Mouse (Mus musculus) stomach, postnatal 0 days (tissue): Measurements from ENCODE around the gene Slc47a2. TPM values are rescaled to one million over a fixed set of nuclear protein-coding genes. Genes with fewer than 3 reads are reported as not detected.

Source experiments
- ATAC-seq: fragments of 200-750 bp; cut with Nextera tagmentation; 2 replicates; pipeline ENCODE4 v1.8.0; 2017; ENCODE audit not compliant: low FRiP score, low TSS enrichment
- DNase-seq: peaks from one replicate; pipeline ENCODE4 v3.0.0-alpha.2; 2016; ENCODE audit warnings: low spot score
- H3K27ac ChIP-seq: fragments of 300-500 bp; sonication (generic); replicated peaks from 2 replicates; pipeline ENCODE4 v1.5.1; 2014; ENCODE audit warnings: mild to moderate bottlenecking, control low read depth
- H3K27me3 ChIP-seq: fragments of 300-500 bp; sonication (generic); 2 replicates; pipeline ENCODE4 v1.6.1; 2014; ENCODE audit warnings: low read length; ENCODE audit not compliant: control insufficient read depth, insufficient read depth
- H3K36me3 ChIP-seq: fragments of 300-500 bp; sonication (generic); 2 replicates; pipeline ENCODE4 v1.6.1; 2014; ENCODE audit warnings: low read length, mixed read lengths; ENCODE audit not compliant: control insufficient read depth, insufficient read depth
- H3K4me1 ChIP-seq: fragments of 300-500 bp; sonication (generic); replicated peaks from 2 replicates; pipeline ENCODE4 v1.6.1; 2014; ENCODE audit warnings: antibody characterized with exemption; ENCODE audit not compliant: control insufficient read depth, insufficient read depth
- H3K4me2 ChIP-seq: fragments of 300-500 bp; sonication (generic); replicated peaks from 2 replicates; pipeline ENCODE4 v1.6.1; 2014; ENCODE audit warnings: low read depth, mild to moderate bottlenecking, control low read depth, moderate library complexity
- H3K4me3 ChIP-seq: fragments of 300-500 bp; sonication (generic); 2 replicates; pipeline ENCODE4 v1.5.1; 2014; ENCODE audit warnings: low read depth, low read length, control low read depth
- H3K9ac ChIP-seq: fragments of 300-500 bp; sonication (generic); 2 replicates; pipeline ENCODE4 v1.6.1; 2014; ENCODE audit warnings: mild to moderate bottlenecking, low read length, control low read depth, mixed read lengths
- H3K9me3 ChIP-seq: fragments of 300-500 bp; sonication (generic); 2 replicates; pipeline ENCODE4 v1.6.1; 2016; ENCODE audit warnings: low read length; ENCODE audit not compliant: control insufficient read depth
- CTCF ChIP-seq: IDR thresholded peaks from 2 replicates; pipeline ENCODE4 v1.5.1; 2016; ENCODE audit warnings: antibody characterized with exemption, low read depth, mild to moderate bottlenecking, moderate library complexity
- EP300 ChIP-seq: optimal IDR thresholded peaks from 2 replicates; pipeline ENCODE3; 2016; ENCODE audit warnings: antibody characterized with exemption
- WGBS: fragments of 180-500 bp; shearing (Covaris S2); extraction: QIAGEN DNeasy Blood & Tissue Kit; methylation state at CpG from one replicate; pipeline ENCODE4 v1.1.7; 2014; 5-methylcytosine and 5-hydroxymethylcytosine counted together
- polyA plus RNA-seq: library from polyadenylated mRNA; unstranded; fragments of >200 nt; fragmentation: Nextera tagmentation; extraction: Ambion mirVana; gene quantifications from 2 replicates; pipeline ENCODE4 v1.2.1, GENCODE M21; 2015

Slc47a2 gene
- polyA plus RNA-seq, 1 experiment from 2014 or later: 0.29 TPM

- Histone ChIP-seq H3K4me2 (peak overlapping the region; percentile 39; the same call in 1 of the 2 replicates), H3K4me1 (peaks cover 4% of the 10 kb centered on the region; the same call in 1 of the 2 replicates), H3K27ac (no peak overlapping the region), H3K9me3 (no peaks in the 10 kb centered on the region), H3K36me3 (no peaks in the 10 kb centered on the region), H3K9ac (no peak overlapping the region), H3K4me3 (no peak overlapping the region), H3K27me3 (no peaks in the 10 kb centered on the region)
- WGBS: 55% methylated on average over 3 of the region's 3 CpGs
- no peak for ATAC-seq
- no peak for DNase-seq
- no peak for TF ChIP-seq EP300
- no peak for TF ChIP-seq CTCF
Measured at GRCm38 (mm10) chr11:61300205-61300604, 42.5 kb downstream of the Slc47a2 start.

GRCm38 (mm10) chr11:61297901-61298300, 44.8 kb downstream of the Slc47a2 start:
- peaks cover 4% of the 10 kb centered on the region; the same call in 1 of the 2 replicates for H3K4me1 ChIP-seq

GRCm38 (mm10) chr11:61297326-61297725, 45.3 kb downstream of the Slc47a2 start:
- Histone ChIP-seq H3K27ac (0 out of 2 replicates have a peak overlapping the region, but pooled peaks have one; percentile 24), H3K36me3 (no peaks in the 10 kb centered on the region), H3K4me1 (peaks cover 4% of the 10 kb centered on the region; the same call in 1 of the 2 replicates), H3K4me2 (no peak overlapping the region), H3K9ac (no peak overlapping the region), H3K9me3 (no peaks in the 10 kb centered on the region), H3K27me3 (no peaks in the 10 kb centered on the region), H3K4me3 (no peak overlapping the region)
- WGBS: 87% methylated on average over 2 of the region's 2 CpGs
- ATAC-seq (no peak), DNase-seq (no peak)
- TF ChIP-seq CTCF (no peak), EP300 (no peak)

More at GRCm38 (mm10) chr11:61297901-61298300, 44.8 kb downstream of the Slc47a2 start:
- no peaks in the 10 kb centered on the region for H3K27me3 ChIP-seq
- peak; percentile 82 for ATAC-seq
- DNase-seq: peak; percentile 52
- H3K27ac ChIP-seq: no peak overlapping the region
- H3K4me2 ChIP-seq: no peak overlapping the region
- no peak overlapping the region for H3K4me3 ChIP-seq
- H3K36me3 ChIP-seq: no peaks in the 10 kb centered on the region
- no peaks in the 10 kb centered on the region for H3K9me3 ChIP-seq
- no peak for TF ChIP-seq CTCF
- TF ChIP-seq EP300: no peak
- H3K9ac ChIP-seq: no peak overlapping the region
- WGBS: 29% methylated on average over 2 of the region's 2 CpGs

- Histone ChIP-seq H3K9me3 (no peaks in the 10 kb centered on the region), H3K36me3 (no peaks in the 10 kb centered on the region), H3K4me2 (no peak overlapping the region), H3K4me1 (peaks cover 4% of the 10 kb centered on the region; the same call in 1 of the 2 replicates), H3K27ac (no peak overlapping the region), H3K9ac (no peak overlapping the region), H3K4me3 (no peak overlapping the region), H3K27me3 (no peaks in the 10 kb centered on the region)
- ATAC-seq (no peak), DNase-seq (no peak)
- 69% methylated on average over 1 of the region's 1 CpGs for WGBS
- TF ChIP-seq EP300 (no peak), CTCF (no peak)
Measured at GRCm38 (mm10) chr11:61296556-61296955, 46.1 kb downstream of the Slc47a2 start.

GRCm38 (mm10) chr11:61295556-61295955, 47.1 kb downstream of the Slc47a2 start:
- Histone ChIP-seq H3K9me3 (no peaks in the 10 kb centered on the region), H3K9ac (no peak overlapping the region), H3K27me3 (no peaks in the 10 kb centered on the region), H3K4me1 (peaks cover 4% of the 10 kb centered on the region; the same call in 1 of the 2 replicates), H3K4me2 (no peak overlapping the region), H3K4me3 (no peak overlapping the region), H3K27ac (no peak overlapping the region), H3K36me3 (no peaks in the 10 kb centered on the region)
- ATAC-seq: no peak
- DNase-seq: no peak
- TF ChIP-seq EP300: no peak
- no peak for TF ChIP-seq CTCF
- WGBS: 89% methylated on average over 2 of the region's 2 CpGs

GRCm38 (mm10) chr11:61294431-61294830, 48.2 kb downstream of the Slc47a2 start:
- WGBS: 41% methylated on average over 3 of the region's 3 CpGs
- no peak for TF ChIP-seq CTCF
- no peak for TF ChIP-seq EP300
- H3K9me3 ChIP-seq: no peaks in the 10 kb centered on the region
- no peak overlapping the region for H3K4me2 ChIP-seq
- H3K4me3 ChIP-seq: no peak overlapping the region
- no peaks in the 10 kb centered on the region for H3K4me1 ChIP-seq
- no peak overlapping the region for H3K27ac ChIP-seq
- H3K36me3 ChIP-seq: no peaks in the 10 kb centered on the region
- H3K27me3 ChIP-seq: no peaks in the 10 kb centered on the region
- no peak overlapping the region for H3K9ac ChIP-seq
- no peak for ATAC-seq
- no peak for DNase-seq
